Mouse (Mus musculus): ENCODE data around the gene Fcna. TPM values are rescaled to one million over a fixed set of nuclear protein-coding genes. Genes with fewer than 3 reads are reported as not detected.

Fcna gene
- polyA plus RNA-seq, 1 experiment from 2014 or later, result 4.6 TPM

- no peak for ATAC-seq
- Histone ChIP-seq H3K9me3 (ENCODE audit: control insufficient read depth, low read length) (no peaks in the 10 kb centered on the region), H3K4me2 (ENCODE audit: low read length) (no peak overlapping the region), H3K36me3 (ENCODE audit: control insufficient read depth, insufficient read depth, low read length) (peaks cover 70% of the 10 kb centered on the region), H3K4me1 (ENCODE audit: control insufficient read depth, insufficient read depth, low read depth, low read length) (no peaks in the 10 kb centered on the region), H3K27me3 (replicated peaks; ENCODE audit: control insufficient read depth, insufficient read depth, low read length) (no peaks in the 10 kb centered on the region), H3K27ac (ENCODE audit: low read depth, low read length) (no peak overlapping the region), H3K9ac (ENCODE audit: low read depth, low read length) (no peak overlapping the region), H3K4me3 (ENCODE audit: low read length) (no peak overlapping the region)
- 95% methylated on average over 5 of the region's 5 CpGs for WGBS
Observed at GRCm38 (mm10) chr2:25596765-25597510, 30.9 kb downstream of the Fcna start.

DNA sequence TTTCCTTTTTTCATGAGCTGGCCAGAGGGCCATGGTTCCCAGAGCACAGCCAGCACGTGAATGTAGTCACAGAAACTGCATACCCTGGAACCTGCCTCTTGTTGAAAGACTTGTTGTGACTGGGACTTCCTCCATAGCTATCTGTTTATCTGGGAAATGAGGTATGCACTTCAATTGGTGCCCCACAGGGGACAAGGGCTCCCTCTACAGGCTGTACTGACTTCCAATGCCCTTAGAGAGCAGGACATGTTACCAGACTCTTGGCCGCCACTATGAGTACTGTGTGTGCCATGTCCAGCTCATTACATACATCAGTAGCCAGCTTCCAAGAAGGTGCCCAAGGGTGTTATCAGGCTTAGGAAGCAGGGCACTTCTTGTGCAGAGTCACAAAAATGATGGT is 36.0 kb downstream of the Fcna start:
- H3K9me3 ChIP-seq (ENCODE audit: control insufficient read depth, low read length), result no peaks in the 10 kb centered on the region
- no peaks in the 10 kb centered on the region for H3K4me1 ChIP-seq (ENCODE audit: control insufficient read depth, insufficient read depth, low read depth, low read length)
- H3K9ac ChIP-seq (ENCODE audit: low read depth, low read length), result no peak overlapping the region
- H3K27me3 ChIP-seq (replicated peaks; ENCODE audit: control insufficient read depth, insufficient read depth, low read length), result no peaks in the 10 kb centered on the region
- no peak overlapping the region for H3K4me2 ChIP-seq (ENCODE audit: low read length)
- ATAC-seq, result no peak
- H3K27ac ChIP-seq (ENCODE audit: low read depth, low read length), result no peak overlapping the region
- no peak overlapping the region for H3K4me3 ChIP-seq (ENCODE audit: low read length)
- peaks cover 41% of the 10 kb centered on the region for H3K36me3 ChIP-seq (ENCODE audit: control insufficient read depth, insufficient read depth, low read length)
- 90% methylated on average over 2 of the region's 2 CpGs for WGBS

DNA sequence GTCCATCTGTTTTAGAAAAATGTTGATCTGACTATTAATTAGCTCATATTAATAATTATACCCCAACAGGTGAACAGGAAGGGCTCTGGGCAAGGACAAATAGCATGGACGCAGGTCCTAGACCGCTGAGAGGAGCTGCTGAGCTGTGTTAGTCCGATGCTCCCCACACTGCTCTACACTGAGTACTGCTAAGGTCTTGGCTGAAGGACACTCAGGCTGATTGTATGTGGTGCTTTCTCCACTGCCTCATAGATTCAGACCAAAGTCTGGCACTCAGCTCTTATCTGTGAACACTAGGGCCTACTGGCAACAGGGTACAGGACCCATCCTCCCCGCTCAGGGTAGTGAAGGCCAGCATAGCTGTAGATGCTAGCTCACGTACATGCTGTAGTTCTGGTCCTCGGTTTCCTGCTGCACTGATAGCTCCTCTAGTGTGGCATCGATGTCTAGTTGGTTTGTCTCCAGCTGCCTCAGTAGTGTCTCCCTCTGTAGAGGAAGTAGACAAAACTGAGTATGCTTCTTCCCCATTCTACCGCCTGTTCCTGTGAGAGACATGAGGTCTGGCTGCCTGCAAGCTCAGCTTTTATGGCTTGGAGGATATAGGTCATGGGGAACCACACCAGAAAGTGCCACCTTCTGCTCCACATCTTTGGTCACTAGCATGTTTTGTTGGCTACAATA is 39.5 kb downstream of the Fcna start:
- Histone ChIP-seq H3K4me3 (ENCODE audit: low read length) (no peak overlapping the region), H3K27me3 (replicated peaks; ENCODE audit: control insufficient read depth, insufficient read depth, low read length) (no peaks in the 10 kb centered on the region), H3K4me1 (ENCODE audit: control insufficient read depth, insufficient read depth, low read depth, low read length) (no peaks in the 10 kb centered on the region), H3K36me3 (ENCODE audit: control insufficient read depth, insufficient read depth, low read length) (peaks cover 33% of the 10 kb centered on the region), H3K27ac (ENCODE audit: low read depth, low read length) (no peak overlapping the region), H3K4me2 (ENCODE audit: low read length) (no peak overlapping the region), H3K9ac (ENCODE audit: low read depth, low read length) (no peak overlapping the region), H3K9me3 (ENCODE audit: control insufficient read depth, low read length) (no peaks in the 10 kb centered on the region)
- WGBS, result 97% methylated on average over 8 of the region's 8 CpGs
- ATAC-seq, result no peak

DNA sequence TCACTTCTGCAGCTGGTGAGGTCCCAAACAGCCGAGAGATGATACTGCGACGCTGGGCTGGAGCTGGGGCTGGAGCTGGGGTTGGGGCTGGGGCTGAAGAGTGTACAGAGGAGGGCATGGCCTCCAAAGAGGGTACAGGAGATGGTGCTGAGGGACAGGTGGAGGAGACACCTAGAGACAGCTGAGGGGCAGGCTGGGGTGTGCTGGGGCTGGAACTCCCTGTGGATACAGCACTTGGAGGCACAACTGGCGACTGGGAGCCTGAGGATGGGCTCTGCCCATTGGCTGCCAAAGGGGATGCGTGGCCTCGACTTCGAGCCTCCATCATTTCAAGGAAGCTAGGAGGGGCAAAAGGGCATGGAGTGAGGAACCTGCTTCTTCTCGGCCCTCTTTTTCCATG is 40.5 kb downstream of the Fcna start:
- H3K4me3 ChIP-seq (ENCODE audit: low read length), result no peak overlapping the region
- H3K27me3 ChIP-seq (replicated peaks; ENCODE audit: control insufficient read depth, insufficient read depth, low read length), result no peaks in the 10 kb centered on the region
- H3K9me3 ChIP-seq (ENCODE audit: control insufficient read depth, low read length), result no peaks in the 10 kb centered on the region
- peaks cover 30% of the 10 kb centered on the region for H3K36me3 ChIP-seq (ENCODE audit: control insufficient read depth, insufficient read depth, low read length)
- ATAC-seq, result no peak
- no peak overlapping the region for H3K9ac ChIP-seq (ENCODE audit: low read depth, low read length)
- H3K27ac ChIP-seq (ENCODE audit: low read depth, low read length), result no peak overlapping the region
- WGBS, result 94% methylated on average over 8 of the region's 8 CpGs
- H3K4me2 ChIP-seq (ENCODE audit: low read length), result no peak overlapping the region
- peaks cover 6% of the 10 kb centered on the region for H3K4me1 ChIP-seq (ENCODE audit: control insufficient read depth, insufficient read depth, low read depth, low read length)

- H3K27me3 ChIP-seq (replicated peaks; ENCODE audit: control insufficient read depth, insufficient read depth, low read length), result peaks cover 3% of the 10 kb centered on the region
- no peak overlapping the region for H3K9ac ChIP-seq (ENCODE audit: low read depth, low read length)
- H3K27ac ChIP-seq (ENCODE audit: low read depth, low read length), result no peak overlapping the region
- H3K36me3 ChIP-seq (ENCODE audit: control insufficient read depth, insufficient read depth, low read length), result peaks cover 20% of the 10 kb centered on the region
- no peaks in the 10 kb centered on the region for H3K9me3 ChIP-seq (ENCODE audit: control insufficient read depth, low read length)
- no peak overlapping the region for H3K4me3 ChIP-seq (ENCODE audit: low read length)
- peaks cover 20% of the 10 kb centered on the region for H3K4me1 ChIP-seq (ENCODE audit: control insufficient read depth, insufficient read depth, low read depth, low read length)
- WGBS, result 88% methylated on average over 3 of the region's 3 CpGs
- ATAC-seq, result no peak
- no peak overlapping the region for H3K4me2 ChIP-seq (ENCODE audit: low read length)
Observed at GRCm38 (mm10) chr2:25585601-25586000, 42.2 kb downstream of the Fcna start.

GRCm38 (mm10) chr2:25584856-25585255 is 43.0 kb downstream of the Fcna start:
- H3K4me3 ChIP-seq (ENCODE audit: low read length), result no peak overlapping the region

DNA sequence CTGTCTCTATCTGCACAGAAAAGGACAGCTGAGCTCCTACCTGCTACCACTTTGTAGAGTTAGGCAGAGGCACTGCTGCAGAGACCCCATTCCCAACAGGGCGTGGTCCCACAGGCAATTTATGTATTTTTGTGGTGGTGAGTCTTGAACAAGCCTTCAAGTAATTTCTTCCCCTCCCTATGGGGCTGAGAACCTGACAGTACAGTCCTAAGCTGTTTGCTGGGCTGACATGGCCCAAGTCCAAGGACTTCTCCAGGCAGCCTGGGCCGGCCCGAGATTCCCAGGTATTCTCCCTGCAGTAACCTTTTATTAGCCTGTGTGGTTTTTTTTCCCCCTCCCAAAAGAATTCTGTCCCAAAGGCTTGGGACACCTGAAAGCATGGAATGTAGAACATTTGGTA is 43.7 kb downstream of the Fcna start:
- 90% methylated on average over 3 of the region's 3 CpGs for WGBS
- Histone ChIP-seq H3K9ac (ENCODE audit: low read depth, low read length) (no peak overlapping the region), H3K27me3 (replicated peaks; ENCODE audit: control insufficient read depth, insufficient read depth, low read length) (peaks cover 17% of the 10 kb centered on the region), H3K27ac (ENCODE audit: low read depth, low read length) (no peak overlapping the region), H3K4me1 (ENCODE audit: control insufficient read depth, insufficient read depth, low read depth, low read length) (peaks cover 33% of the 10 kb centered on the region), H3K36me3 (ENCODE audit: control insufficient read depth, insufficient read depth, low read length) (peaks cover 20% of the 10 kb centered on the region), H3K4me3 (ENCODE audit: low read length) (no peak overlapping the region), H3K4me2 (ENCODE audit: low read length) (no peak overlapping the region), H3K9me3 (ENCODE audit: control insufficient read depth, low read length) (no peaks in the 10 kb centered on the region)
- no peak for ATAC-seq

More at GRCm38 (mm10) chr2:25584856-25585255, 43.0 kb downstream of the Fcna start:
- no peak for ATAC-seq
- peaks cover 10% of the 10 kb centered on the region for H3K27me3 ChIP-seq (replicated peaks; ENCODE audit: control insufficient read depth, insufficient read depth, low read length)
- H3K9ac ChIP-seq (ENCODE audit: low read depth, low read length), result no peak overlapping the region
- peaks cover 20% of the 10 kb centered on the region for H3K36me3 ChIP-seq (ENCODE audit: control insufficient read depth, insufficient read depth, low read length)
- 86% methylated on average over 4 of the region's 4 CpGs for WGBS
- H3K4me2 ChIP-seq (ENCODE audit: low read length), result no peak overlapping the region
- H3K9me3 ChIP-seq (ENCODE audit: control insufficient read depth, low read length), result no peaks in the 10 kb centered on the region
- no peak overlapping the region for H3K27ac ChIP-seq (ENCODE audit: low read depth, low read length)
- peaks cover 28% of the 10 kb centered on the region for H3K4me1 ChIP-seq (ENCODE audit: control insufficient read depth, insufficient read depth, low read depth, low read length)

- Histone ChIP-seq H3K27me3 (replicated peaks; ENCODE audit: control insufficient read depth, insufficient read depth, low read length) (peaks cover 23% of the 10 kb centered on the region), H3K4me3 (ENCODE audit: low read length) (no peak overlapping the region), H3K27ac (ENCODE audit: low read depth, low read length) (no peak overlapping the region), H3K36me3 (ENCODE audit: control insufficient read depth, insufficient read depth, low read length) (peaks cover 23% of the 10 kb centered on the region), H3K9me3 (ENCODE audit: control insufficient read depth, low read length) (peaks cover under 1% of the 10 kb centered on the region; the same call in 1 of the 2 replicates), H3K9ac (ENCODE audit: low read depth, low read length) (no peak overlapping the region), H3K4me1 (ENCODE audit: control insufficient read depth, insufficient read depth, low read depth, low read length) (peaks cover 34% of the 10 kb centered on the region), H3K4me2 (ENCODE audit: low read length) (no peak overlapping the region)
- 77% methylated on average over 4 of the region's 4 CpGs for WGBS
- ATAC-seq, result no peak
Observed at GRCm38 (mm10) chr2:25583571-25583970, 44.3 kb downstream of the Fcna start.

DNA sequence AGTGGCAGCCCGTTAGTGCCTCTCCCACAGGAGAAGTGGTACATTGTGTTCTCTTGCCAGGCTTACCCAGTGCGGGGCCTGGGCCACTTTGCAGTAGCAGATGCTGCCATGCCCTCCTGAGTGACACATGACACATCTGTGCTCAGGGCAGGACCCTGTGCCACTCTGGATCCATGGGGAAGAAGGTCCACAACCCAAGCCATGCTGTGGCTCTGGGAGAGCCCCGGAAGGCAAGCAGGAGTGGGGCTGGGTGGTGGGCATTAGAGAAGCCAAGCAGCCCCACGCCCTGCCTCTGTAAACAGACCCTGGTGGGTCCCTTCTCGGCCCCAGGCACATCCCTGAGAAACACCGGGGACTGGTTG is 44.7 kb downstream of the Fcna start:
- Histone ChIP-seq H3K4me1 (ENCODE audit: control insufficient read depth, insufficient read depth, low read depth, low read length) (peaks cover 37% of the 10 kb centered on the region), H3K9me3 (ENCODE audit: control insufficient read depth, low read length) (peaks cover 3% of the 10 kb centered on the region; the same call in 1 of the 2 replicates), H3K27me3 (replicated peaks; ENCODE audit: control insufficient read depth, insufficient read depth, low read length) (peaks cover 27% of the 10 kb centered on the region), H3K4me2 (ENCODE audit: low read length) (no peak overlapping the region), H3K36me3 (ENCODE audit: control insufficient read depth, insufficient read depth, low read length) (peaks cover 23% of the 10 kb centered on the region), H3K27ac (ENCODE audit: low read depth, low read length) (no peak overlapping the region; the same call in 1 of the 2 replicates), H3K4me3 (ENCODE audit: low read length) (no peak overlapping the region), H3K9ac (ENCODE audit: low read depth, low read length) (no peak overlapping the region)
- no peak for ATAC-seq
- 55% methylated on average over 6 of the region's 6 CpGs for WGBS

All from hindbrain, embryonic 16.5 days (tissue).